Mouse (Mus musculus): ENCODE measurements at regions not wholly inside any gene's neighbourhood (a gene's known extent, or its start where the extent isn't known, plus 50 kb on each side); places are given as distances from the start of the nearest gene placed in this dataset.

GRCm38 (mm10) chr1:185726811-185727210, 272.2 kb downstream of the Slc30a10 start:
- Histone ChIP-seq H3K4me2 (ENCODE audit: low read length) (no peak overlapping the region), H3K4me1 (replicated peaks; ENCODE audit: insufficient read depth, low read length) (no peaks in the 10 kb centered on the region), H3K9me3 (replicated peaks; ENCODE audit: low read length) (no peaks in the 10 kb centered on the region), H3K4me3 (replicated peaks; ENCODE audit: low read depth, low read length) (no peak overlapping the region), H3K36me3 (ENCODE audit: insufficient read depth, low read length) (no peaks in the 10 kb centered on the region), H3K27ac (no peak overlapping the region), H3K27me3 (ENCODE audit: insufficient read depth, low read length) (no peaks in the 10 kb centered on the region), H3K9ac (ENCODE audit: low read depth, low read length) (no peak overlapping the region)
- DNase-seq (ENCODE audit: low spot score) (no peak), ATAC-seq (replicated peaks; ENCODE audit: low FRiP score, low read depth) (no peak)
- no peak for TF ChIP-seq CTCF (IDR thresholded peaks at IDR 0.05; ENCODE audit: low read depth)

GRCm38 (mm10) chr1:185727749-185728148, 273.1 kb downstream of the Slc30a10 start:
- Histone ChIP-seq H3K9me3 (replicated peaks; ENCODE audit: low read length) (no peaks in the 10 kb centered on the region), H3K4me1 (replicated peaks; ENCODE audit: insufficient read depth, low read length) (no peaks in the 10 kb centered on the region), H3K27ac (no peak overlapping the region), H3K4me3 (replicated peaks; ENCODE audit: low read depth, low read length) (no peak overlapping the region), H3K27me3 (ENCODE audit: insufficient read depth, low read length) (no peaks in the 10 kb centered on the region), H3K36me3 (ENCODE audit: insufficient read depth, low read length) (no peaks in the 10 kb centered on the region), H3K9ac (ENCODE audit: low read depth, low read length) (no peak overlapping the region), H3K4me2 (ENCODE audit: low read length) (no peak overlapping the region)
- no peak for ATAC-seq (replicated peaks; ENCODE audit: low FRiP score, low read depth)
- DNase-seq (ENCODE audit: low spot score): no peak
- 70% methylated on average over 4 of the region's 4 CpGs for WGBS
- no peak for TF ChIP-seq CTCF (IDR thresholded peaks at IDR 0.05; ENCODE audit: low read depth)

GRCm38 (mm10) chr1:185728406-185728805, 273.8 kb downstream of the Slc30a10 start:
- H3K4me3 ChIP-seq (replicated peaks; ENCODE audit: low read depth, low read length): no peak overlapping the region
- DNase-seq (ENCODE audit: low spot score) (no peak), ATAC-seq (replicated peaks; ENCODE audit: low FRiP score, low read depth) (no peak)
- no peaks in the 10 kb centered on the region for H3K36me3 ChIP-seq (ENCODE audit: insufficient read depth, low read length)
- no peak overlapping the region for H3K9ac ChIP-seq (ENCODE audit: low read depth, low read length)
- H3K4me1 ChIP-seq (replicated peaks; ENCODE audit: insufficient read depth, low read length): no peaks in the 10 kb centered on the region
- no peak for TF ChIP-seq CTCF (IDR thresholded peaks at IDR 0.05; ENCODE audit: low read depth)
- no peak overlapping the region for H3K4me2 ChIP-seq (ENCODE audit: low read length)
- H3K9me3 ChIP-seq (replicated peaks; ENCODE audit: low read length): no peaks in the 10 kb centered on the region
- H3K27me3 ChIP-seq (ENCODE audit: insufficient read depth, low read length): no peaks in the 10 kb centered on the region
- no peak overlapping the region for H3K27ac ChIP-seq
- WGBS: 60% methylated on average over 3 of the region's 3 CpGs

GRCm38 (mm10) chr1:185731062-185731461, 276.4 kb downstream of the Slc30a10 start:
- Histone ChIP-seq H3K27ac (no peak overlapping the region), H3K9me3 (replicated peaks; ENCODE audit: low read length) (no peaks in the 10 kb centered on the region), H3K4me1 (replicated peaks; ENCODE audit: insufficient read depth, low read length) (no peaks in the 10 kb centered on the region), H3K9ac (ENCODE audit: low read depth, low read length) (no peak overlapping the region), H3K4me3 (replicated peaks; ENCODE audit: low read depth, low read length) (no peak overlapping the region), H3K27me3 (ENCODE audit: insufficient read depth, low read length) (no peaks in the 10 kb centered on the region), H3K4me2 (ENCODE audit: low read length) (no peak overlapping the region), H3K36me3 (ENCODE audit: insufficient read depth, low read length) (no peaks in the 10 kb centered on the region)
- ATAC-seq (replicated peaks; ENCODE audit: low FRiP score, low read depth): no peak
- WGBS: 39% methylated on average over 9 of the region's 9 CpGs
- no peak for DNase-seq (ENCODE audit: low spot score)
- no peak for TF ChIP-seq CTCF (IDR thresholded peaks at IDR 0.05; ENCODE audit: low read depth)

GRCm38 (mm10) chr1:185736773-185737172, 282.1 kb downstream of the Slc30a10 start:
- WGBS: 70% methylated on average over 2 of the region's 2 CpGs
- no peak overlapping the region for H3K27ac ChIP-seq
- DNase-seq (ENCODE audit: low spot score) (no peak), ATAC-seq (replicated peaks; ENCODE audit: low FRiP score, low read depth) (no peak)
- no peaks in the 10 kb centered on the region for H3K9me3 ChIP-seq (replicated peaks; ENCODE audit: low read length)
- H3K4me1 ChIP-seq (replicated peaks; ENCODE audit: insufficient read depth, low read length): no peaks in the 10 kb centered on the region
- no peak for TF ChIP-seq CTCF (IDR thresholded peaks at IDR 0.05; ENCODE audit: low read depth)
- no peak overlapping the region for H3K9ac ChIP-seq (ENCODE audit: low read depth, low read length)
- no peak overlapping the region for H3K4me2 ChIP-seq (ENCODE audit: low read length)
- no peak overlapping the region for H3K4me3 ChIP-seq (replicated peaks; ENCODE audit: low read depth, low read length)
- H3K27me3 ChIP-seq (ENCODE audit: insufficient read depth, low read length): no peaks in the 10 kb centered on the region
- no peaks in the 10 kb centered on the region for H3K36me3 ChIP-seq (ENCODE audit: insufficient read depth, low read length)

- no peak overlapping the region for H3K27ac ChIP-seq
- no peak overlapping the region for H3K4me3 ChIP-seq (replicated peaks; ENCODE audit: low read depth, low read length)
- no peak overlapping the region for H3K4me2 ChIP-seq (ENCODE audit: low read length)
- no peaks in the 10 kb centered on the region for H3K36me3 ChIP-seq (ENCODE audit: insufficient read depth, low read length)
- no peaks in the 10 kb centered on the region for H3K27me3 ChIP-seq (ENCODE audit: insufficient read depth, low read length)
- WGBS: 65% methylated on average over 11 of the region's 11 CpGs
- H3K9ac ChIP-seq (ENCODE audit: low read depth, low read length): no peak overlapping the region
- DNase-seq (ENCODE audit: low spot score) (no peak), ATAC-seq (replicated peaks; ENCODE audit: low FRiP score, low read depth) (no peak)
- H3K9me3 ChIP-seq (replicated peaks; ENCODE audit: low read length): no peaks in the 10 kb centered on the region
- no peak for TF ChIP-seq CTCF (IDR thresholded peaks at IDR 0.05; ENCODE audit: low read depth)
- H3K4me1 ChIP-seq (replicated peaks; ENCODE audit: insufficient read depth, low read length): no peaks in the 10 kb centered on the region
Observed at GRCm38 (mm10) chr1:185741034-185741890, 286.6 kb downstream of the Slc30a10 start.

All from kidney, postnatal 0 days (tissue).